Mouse (Mus musculus): ENCODE results near the gene Dnah17.

The Dnah17 gene

DNA sequence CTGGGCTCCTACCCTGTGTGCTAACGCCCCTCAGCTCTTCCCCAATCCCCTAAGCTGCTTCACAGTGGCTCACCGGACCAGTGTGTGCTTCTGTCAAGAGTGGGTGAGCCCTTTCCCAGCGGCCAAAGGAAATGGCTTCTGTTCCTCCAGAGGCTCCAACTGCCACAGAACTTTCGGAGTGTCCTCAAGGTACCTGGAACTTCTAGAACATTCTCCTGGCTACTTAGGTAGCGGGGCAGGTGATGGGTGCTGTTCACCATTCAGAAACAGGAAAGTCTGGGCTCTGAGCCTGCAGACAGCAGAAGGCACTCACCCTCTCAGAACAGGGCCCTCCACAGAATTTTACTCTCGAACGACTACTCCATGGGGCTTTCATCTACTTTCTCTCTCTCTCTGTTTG, at the start of gene Dnah17:
Dnah17 (minus strand) TSS at position 101 of the 400 bp plus-strand sequence.
- DNase-seq (ENCODE audit: low read depth, low spot score): no peak

DNA sequence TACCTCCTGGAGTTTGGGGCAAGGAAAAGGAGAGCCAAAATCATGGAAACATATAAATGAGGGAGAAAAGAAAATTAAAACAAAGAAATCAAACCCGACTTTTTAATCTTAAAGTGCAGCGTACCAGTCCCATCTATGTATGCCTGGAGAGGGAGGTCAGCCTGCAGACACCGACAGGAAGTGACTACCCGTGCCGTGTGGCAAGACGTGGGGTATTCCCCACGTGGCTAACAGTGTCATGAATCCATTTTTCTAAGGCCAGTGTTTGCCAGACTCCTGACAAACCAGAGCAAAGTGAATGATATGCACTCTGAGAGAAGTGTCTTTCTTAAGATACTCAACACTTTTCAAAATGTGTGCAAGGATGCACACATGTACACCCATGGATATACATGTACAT, 49.8 kb upstream of the Dnah17 start:
- no peak for DNase-seq (ENCODE audit: low read depth, low spot score)

DNA sequence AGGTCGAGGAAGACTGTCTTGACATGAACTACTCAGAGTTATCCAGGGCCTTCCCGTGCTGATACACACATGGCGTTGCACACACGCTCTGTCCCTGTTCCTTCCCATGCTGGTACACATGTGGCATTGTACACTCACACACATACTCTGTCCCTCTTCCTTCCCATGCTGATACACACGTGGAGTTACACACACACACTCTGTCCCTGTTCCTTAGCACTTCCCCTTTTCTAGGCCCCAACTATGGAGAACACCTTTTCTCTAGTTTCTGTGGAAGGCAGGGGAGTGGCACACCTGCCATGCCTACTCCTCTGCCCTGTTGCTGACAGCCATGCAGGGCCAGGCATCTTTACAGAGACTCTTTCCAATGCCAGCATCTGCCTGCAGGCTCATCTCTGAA, 47.8 kb upstream of the Dnah17 start:
- no peak for DNase-seq (ENCODE audit: low read depth, low spot score)

DNA sequence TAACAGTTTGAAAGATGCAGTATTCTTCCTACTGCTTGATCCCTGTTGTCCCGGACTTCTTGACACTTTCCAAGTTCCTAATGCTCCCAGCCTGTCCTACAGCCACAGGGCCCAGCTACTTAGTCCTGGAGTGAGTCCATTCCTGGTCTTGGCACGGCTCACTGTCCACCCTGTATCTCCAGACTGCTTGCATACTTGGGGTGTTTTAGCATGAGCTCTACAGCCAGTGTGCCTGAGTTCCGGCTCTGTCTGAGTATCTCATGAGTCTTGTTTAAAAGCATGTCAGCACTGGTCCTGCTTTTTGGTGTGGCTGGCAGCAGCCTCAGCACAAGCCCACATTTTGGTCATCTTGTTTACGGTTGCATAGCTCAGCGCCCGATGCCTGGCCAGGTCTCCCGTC, 44.3 kb upstream of the Dnah17 start:
- DNase-seq (ENCODE audit: low read depth, low spot score): no peak

GRCm38 (mm10) chr11:118172768-118173167, 42.3 kb upstream of the Dnah17 start:
- DNase-seq (ENCODE audit: low read depth, low spot score): no peak

- no peak for DNase-seq (ENCODE audit: low read depth, low spot score)
Observed at GRCm38 (mm10) chr11:118170333-118170732, 39.9 kb upstream of the Dnah17 start.

GRCm38 (mm10) chr11:118168714-118169113, 38.3 kb upstream of the Dnah17 start:
- DNase-seq (ENCODE audit: low read depth, low spot score): no peak

DNA sequence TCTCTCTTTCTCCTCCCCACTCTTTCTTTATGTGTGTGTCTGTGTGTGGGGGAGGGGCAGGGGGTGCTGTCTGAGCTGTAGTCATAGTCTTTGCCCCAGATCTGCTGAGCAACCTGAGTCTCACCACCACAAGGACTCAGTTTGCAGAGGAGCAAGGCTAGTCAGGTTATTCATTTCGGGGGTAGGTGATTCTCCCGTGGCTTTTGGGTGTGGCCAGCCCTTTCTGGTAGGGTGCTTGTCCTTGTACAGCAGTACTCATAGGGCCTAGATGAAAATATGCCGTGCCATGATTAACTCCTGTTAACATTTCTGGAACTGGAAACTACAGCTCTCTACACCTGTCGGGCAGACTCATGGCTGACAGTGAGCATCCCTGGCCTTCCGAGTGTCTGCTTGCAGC, 36.2 kb upstream of the Dnah17 start:
- no peak for DNase-seq (ENCODE audit: low read depth, low spot score)

- DNase-seq (ENCODE audit: low read depth, low spot score): no peak
Observed at GRCm38 (mm10) chr11:118165681-118166080, 35.2 kb upstream of the Dnah17 start.

- DNase-seq (ENCODE audit: low read depth, low spot score): no peak
Observed at GRCm38 (mm10) chr11:118164566-118164965, 34.1 kb upstream of the Dnah17 start.

- DNase-seq (ENCODE audit: low read depth, low spot score): no peak
Observed at GRCm38 (mm10) chr11:118162245-118162644, 31.8 kb upstream of the Dnah17 start.

- DNase-seq (ENCODE audit: low read depth, low spot score): no peak
Observed at GRCm38 (mm10) chr11:118161240-118161639, 30.8 kb upstream of the Dnah17 start.

- DNase-seq (ENCODE audit: low read depth, low spot score): no peak
Observed at GRCm38 (mm10) chr11:118160763-118161162, 30.3 kb upstream of the Dnah17 start.

DNA sequence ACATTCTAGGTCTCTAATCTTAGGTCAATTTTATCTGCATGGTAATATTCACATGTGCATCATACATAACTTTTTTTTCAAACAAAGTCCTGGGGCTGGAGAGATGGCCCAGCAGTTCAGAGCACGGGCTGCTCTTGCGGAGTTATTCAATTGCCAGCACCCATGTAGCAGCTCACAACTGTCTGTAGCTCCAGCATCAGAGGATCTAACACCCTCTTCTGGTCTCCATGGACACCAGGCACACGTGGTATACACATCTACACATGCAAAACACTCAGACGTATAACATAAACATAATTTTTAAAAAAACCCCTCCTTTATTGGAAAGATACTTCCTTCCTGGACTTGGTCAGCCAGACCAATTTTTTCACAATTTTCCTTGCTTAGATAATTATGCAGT, 28.3 kb upstream of the Dnah17 start:
- no peak for DNase-seq (ENCODE audit: low read depth, low spot score)

- DNase-seq (ENCODE audit: low read depth, low spot score): no peak
Observed at GRCm38 (mm10) chr11:118156480-118157060, 26.1 kb upstream of the Dnah17 start.

- DNase-seq (ENCODE audit: low read depth, low spot score): no peak
Observed at GRCm38 (mm10) chr11:118152964-118153363, 22.5 kb upstream of the Dnah17 start.

DNA sequence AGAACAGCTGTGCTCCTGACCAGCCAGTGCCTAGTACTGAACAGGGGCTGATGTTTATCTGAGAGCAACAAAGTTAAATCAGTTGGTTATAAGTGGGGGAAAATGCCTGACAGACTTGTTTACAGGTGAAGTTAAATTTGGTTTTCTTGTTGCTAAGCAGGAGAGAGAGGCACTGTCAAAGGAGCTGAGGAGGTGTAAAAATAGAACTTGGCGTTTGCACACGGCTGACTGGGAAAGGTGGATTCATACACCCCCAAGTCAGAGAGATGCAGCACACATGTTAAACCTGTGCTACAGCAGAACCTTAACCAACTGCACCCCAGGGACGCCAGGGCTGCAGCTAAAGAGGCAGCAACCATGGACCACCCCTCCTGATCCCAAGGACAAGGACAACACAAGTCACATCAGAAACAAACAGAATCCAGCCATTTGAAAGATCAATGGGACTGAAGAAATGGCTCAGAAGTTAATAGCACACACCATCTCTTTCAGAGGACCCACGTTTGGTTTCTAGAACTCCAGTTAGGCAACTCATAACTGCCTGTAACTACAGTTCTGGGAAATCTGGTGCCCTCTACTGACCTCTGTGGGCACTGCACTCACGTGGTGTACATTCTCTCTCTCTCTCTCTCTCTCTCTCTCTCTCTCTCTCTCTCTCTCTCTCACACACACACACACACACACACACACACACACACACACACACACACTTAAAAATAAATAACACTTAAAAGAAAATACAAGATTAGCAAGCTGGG, 21.2 kb upstream of the Dnah17 start:
- DNase-seq (ENCODE audit: low read depth, low spot score): no peak

DNA sequence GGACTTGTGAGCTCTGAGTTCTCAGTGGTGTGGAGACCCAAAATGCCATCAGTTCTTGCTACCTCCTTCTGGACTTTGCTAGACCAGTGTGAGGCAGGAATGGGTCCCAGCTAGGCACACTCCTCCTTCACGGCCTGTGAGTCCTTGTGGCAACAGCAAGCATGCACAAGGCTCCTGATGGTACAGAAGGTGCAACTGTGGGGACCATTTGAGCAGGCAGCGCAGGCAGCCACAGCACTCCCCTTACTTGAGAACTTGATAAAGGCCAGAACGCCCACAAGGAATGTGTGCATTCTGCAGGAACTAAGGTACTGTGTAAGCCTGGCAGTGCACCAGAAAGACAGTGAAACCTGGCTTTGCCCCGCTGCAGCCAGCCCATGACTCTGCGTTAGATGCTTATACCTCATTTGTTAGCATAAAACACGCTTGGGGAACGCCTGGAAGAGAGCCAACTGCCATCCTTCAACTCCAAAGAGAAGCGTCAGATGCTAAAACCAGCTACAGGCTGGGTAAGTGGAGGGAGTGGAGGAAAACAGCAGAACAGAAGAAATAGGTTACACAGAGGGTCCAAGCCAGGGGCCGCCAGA, 19.8 kb upstream of the Dnah17 start:
- DNase-seq (ENCODE audit: low read depth, low spot score): no peak

DNA sequence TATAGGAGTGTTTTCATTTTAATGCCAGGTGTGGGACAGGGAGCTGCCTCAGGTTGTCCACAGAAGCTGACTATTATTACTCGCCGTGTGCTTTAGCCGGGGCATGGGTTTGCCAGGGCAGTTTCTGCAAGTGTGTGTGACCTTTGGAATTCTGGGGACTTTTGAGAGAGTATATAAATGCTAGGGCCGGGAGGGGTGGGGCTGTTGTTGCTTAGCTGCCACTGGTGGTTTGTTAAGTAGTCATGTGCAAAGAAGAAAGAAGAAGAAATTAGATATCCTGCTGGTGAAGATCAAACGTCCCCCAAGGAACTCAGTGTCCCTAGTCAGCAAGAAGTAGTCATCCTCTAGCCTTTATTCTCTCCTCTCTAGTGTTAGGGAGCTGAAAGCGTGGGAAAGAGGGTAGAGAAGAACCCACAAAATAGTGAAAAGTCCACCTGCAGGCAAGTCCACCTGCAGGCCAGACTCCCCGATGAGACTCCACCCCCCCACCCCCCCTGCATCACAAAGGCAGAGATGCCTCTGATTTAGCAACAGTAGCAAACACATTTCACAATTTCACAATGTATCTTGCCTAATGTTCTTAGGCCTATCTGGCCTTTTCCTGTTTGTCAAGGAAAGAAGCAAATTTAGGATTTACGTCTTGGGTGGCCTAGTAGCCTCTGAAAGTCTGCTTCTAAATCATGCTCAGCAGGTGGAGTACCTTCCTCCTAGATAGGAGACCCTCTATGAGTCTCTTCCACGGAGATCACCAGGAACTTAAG, 17.6 kb upstream of the Dnah17 start:
- DNase-seq (ENCODE audit: low read depth, low spot score): no peak

GRCm38 (mm10) chr11:118146446-118146845, 16.0 kb upstream of the Dnah17 start:
- DNase-seq (ENCODE audit: low read depth, low spot score): no peak

GRCm38 (mm10) chr11:118145771-118146351, 15.4 kb upstream of the Dnah17 start:
- peak; percentile 72 for DNase-seq (ENCODE audit: low read depth, low spot score)

DNA sequence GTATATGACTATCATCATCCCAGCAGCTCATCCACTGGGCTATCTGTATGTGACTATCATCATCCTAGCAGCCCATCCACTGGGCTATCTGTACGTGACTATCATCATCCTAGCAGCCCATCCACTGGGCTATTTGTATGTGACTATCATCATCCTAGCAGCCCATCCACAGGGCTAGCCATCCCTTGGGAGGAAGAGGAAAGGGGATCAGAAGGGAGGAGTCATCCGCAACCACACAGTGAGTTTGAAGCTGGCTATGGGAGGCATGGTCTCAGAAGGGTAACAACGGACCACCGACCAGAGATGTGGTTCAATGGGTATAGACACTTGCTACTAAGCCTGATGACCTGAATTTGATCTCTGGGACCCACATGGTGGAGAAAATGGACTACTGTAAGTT, 14.7 kb upstream of the Dnah17 start:
- DNase-seq (ENCODE audit: low read depth, low spot score): no peak
